Mouse (Mus musculus): ENCODE measurements around the gene Ccr1l1. TPM values are rescaled to one million over a fixed set of nuclear protein-coding genes. Genes with fewer than 3 reads are reported as not detected.
A peak's percentile ranks its signal among the peaks of the same experiment; 100 is the strongest.

Gene Ccr1l1
- polyA plus RNA-seq, 1 experiment, result not detected

GRCm38 (mm10) chr9:123935346-123935745, 42.9 kb downstream of the Ccr1l1 start:
- DNase-seq (ENCODE audit: low read depth), result no peak

GRCm38 (mm10) chr9:123933716-123934445, 44.3 kb downstream of the Ccr1l1 start:
- no peak for TF ChIP-seq CTCF (IDR thresholded peaks at IDR 0.05; ENCODE audit: borderline replicate concordance, extremely low read depth, insufficient read depth, insufficient read length)
- no peak for TF ChIP-seq POLR2A (IDR thresholded peaks at IDR 0.05; ENCODE audit: borderline replicate concordance, extremely low read depth, insufficient read depth, insufficient read length, poor library complexity, severe bottlenecking)
- no peak for DNase-seq (ENCODE audit: low read depth)

More at GRCm38 (mm10) chr9:123935346-123935745, 42.9 kb downstream of the Ccr1l1 start:
- no peak for TF ChIP-seq POLR2A (IDR thresholded peaks at IDR 0.05; ENCODE audit: borderline replicate concordance, extremely low read depth, insufficient read depth, insufficient read length, poor library complexity, severe bottlenecking)
- no peak for TF ChIP-seq CTCF (IDR thresholded peaks at IDR 0.05; ENCODE audit: borderline replicate concordance, extremely low read depth, insufficient read depth, insufficient read length)

GRCm38 (mm10) chr9:123932911-123933675, 45.1 kb downstream of the Ccr1l1 start:
- no peak for DNase-seq (ENCODE audit: low read depth)
- TF ChIP-seq POLR2A (IDR thresholded peaks at IDR 0.05; ENCODE audit: borderline replicate concordance, extremely low read depth, insufficient read depth, insufficient read length, poor library complexity, severe bottlenecking) (no peak), CTCF (IDR thresholded peaks at IDR 0.05; ENCODE audit: borderline replicate concordance, extremely low read depth, insufficient read depth, insufficient read length) (no peak)

- TF ChIP-seq POLR2A (IDR thresholded peaks at IDR 0.05; ENCODE audit: borderline replicate concordance, extremely low read depth, insufficient read depth, insufficient read length, poor library complexity, severe bottlenecking) (no peak), CTCF (IDR thresholded peaks at IDR 0.05; ENCODE audit: borderline replicate concordance, extremely low read depth, insufficient read depth, insufficient read length) (no peak)
- DNase-seq (ENCODE audit: low read depth), result no peak
These were observed 46.2 kb downstream of the Ccr1l1 start for GRCm38 (mm10) chr9:123931761-123932700.

GRCm38 (mm10) chr9:123930926-123931325, 47.3 kb downstream of the Ccr1l1 start:
- no peak for DNase-seq (ENCODE audit: low read depth)
- TF ChIP-seq CTCF (IDR thresholded peaks at IDR 0.05; ENCODE audit: borderline replicate concordance, extremely low read depth, insufficient read depth, insufficient read length), result no peak
- no peak for TF ChIP-seq POLR2A (IDR thresholded peaks at IDR 0.05; ENCODE audit: borderline replicate concordance, extremely low read depth, insufficient read depth, insufficient read length, poor library complexity, severe bottlenecking)

GRCm38 (mm10) chr9:123930476-123930875, 47.7 kb downstream of the Ccr1l1 start:
- DNase-seq (ENCODE audit: low read depth), result no peak

GRCm38 (mm10) chr9:123929936-123930335, 48.3 kb downstream of the Ccr1l1 start:
- TF ChIP-seq CTCF (IDR thresholded peaks at IDR 0.05; ENCODE audit: borderline replicate concordance, extremely low read depth, insufficient read depth, insufficient read length) (no peak), POLR2A (IDR thresholded peaks at IDR 0.05; ENCODE audit: borderline replicate concordance, extremely low read depth, insufficient read depth, insufficient read length, poor library complexity, severe bottlenecking) (no peak)
- peak; percentile 14 for DNase-seq (ENCODE audit: low read depth)

More at GRCm38 (mm10) chr9:123930476-123930875, 47.7 kb downstream of the Ccr1l1 start:
- no peak for TF ChIP-seq CTCF (IDR thresholded peaks at IDR 0.05; ENCODE audit: borderline replicate concordance, extremely low read depth, insufficient read depth, insufficient read length)
- TF ChIP-seq POLR2A (IDR thresholded peaks at IDR 0.05; ENCODE audit: borderline replicate concordance, extremely low read depth, insufficient read depth, insufficient read length, poor library complexity, severe bottlenecking), result no peak

GRCm38 (mm10) chr9:123928759-123929246, 49.4 kb downstream of the Ccr1l1 start:
- no peak for DNase-seq (ENCODE audit: low read depth)
- TF ChIP-seq CTCF (IDR thresholded peaks at IDR 0.05; ENCODE audit: borderline replicate concordance, extremely low read depth, insufficient read depth, insufficient read length), result peak; percentile 22; the same call in 1 of the 2 replicates
- no peak for TF ChIP-seq POLR2A (IDR thresholded peaks at IDR 0.05; ENCODE audit: borderline replicate concordance, extremely low read depth, insufficient read depth, insufficient read length, poor library complexity, severe bottlenecking)

GRCm38 (mm10) chr9:123928118-123928758, 50.0 kb downstream of the Ccr1l1 start:
- TF ChIP-seq POLR2A (IDR thresholded peaks at IDR 0.05; ENCODE audit: borderline replicate concordance, extremely low read depth, insufficient read depth, insufficient read length, poor library complexity, severe bottlenecking) (no peak), CTCF (IDR thresholded peaks at IDR 0.05; ENCODE audit: borderline replicate concordance, extremely low read depth, insufficient read depth, insufficient read length) (no peak)
- no peak for DNase-seq (ENCODE audit: low read depth)

GRCm38 (mm10) chr9:123927281-123927960, 50.8 kb downstream of the Ccr1l1 start:
- DNase-seq (ENCODE audit: low read depth), result no peak
- TF ChIP-seq POLR2A (IDR thresholded peaks at IDR 0.05; ENCODE audit: borderline replicate concordance, extremely low read depth, insufficient read depth, insufficient read length, poor library complexity, severe bottlenecking), result no peak
- TF ChIP-seq CTCF (IDR thresholded peaks at IDR 0.05; ENCODE audit: borderline replicate concordance, extremely low read depth, insufficient read depth, insufficient read length), result no peak

Other genes with a start within 250 kb of the Ccr1l1 start
- 0.04 TPM in 1 of 2 replicates, not detected in the other for gene Cxcr6, start 171.9 kb downstream of the Ccr1l1 start, polyA plus RNA-seq (2012; rRNA removed)
- gene Fyco1, start 126.5 kb downstream of the Ccr1l1 start, polyA plus RNA-seq (2012; rRNA removed), result 4.6 and 8.1 TPM in 2 replicates
- not detected in 2 replicates for gene Xcr1, start 116.4 kb downstream of the Ccr1l1 start, polyA plus RNA-seq (2012; rRNA removed)
- gene Ccr1, start 9.7 kb downstream of the Ccr1l1 start, polyA plus RNA-seq (2012; rRNA removed), result 0.77 and 1.0 TPM in 2 replicates
- 0.01 and 0.04 TPM in 2 replicates for gene Ccr3, start 43.6 kb upstream of the Ccr1l1 start, polyA plus RNA-seq (2012; rRNA removed)
- gene Ccr2, start 123.5 kb upstream of the Ccr1l1 start, polyA plus RNA-seq (2012; rRNA removed), result 0.32 and 0.37 TPM in 2 replicates
- 0.15 and 0.59 TPM in 2 replicates for gene Ccr5, start 143.1 kb upstream of the Ccr1l1 start, polyA plus RNA-seq (2012; rRNA removed)